Mouse (Mus musculus) kidney, embryonic 16.5 days (tissue): ENCODE results near the gene Tmem131. TPM values are rescaled to one million over a fixed set of nuclear protein-coding genes. Genes with fewer than 3 reads are reported as not detected.

ENCODE experiments used
- polyA plus RNA-seq: library from polyadenylated mRNA; unstranded; fragments of >200 nt; fragmentation: Nextera tagmentation; extraction: Ambion mirVana; gene quantifications from 2 replicates; pipeline ENCODE4 v1.2.1, GENCODE M21; 2015

The Tmem131 gene
- polyA plus RNA-seq, 1 experiment from 2014 or later, result 9.6 TPM

Other genes with a start within 250 kb of the Tmem131 start
- gene 4933424G06Rik, start 233.5 kb downstream of the Tmem131 start, polyA plus RNA-seq, result 0.26 TPM in 1 of 2 replicates, not detected in the other
- 118 and 123 TPM in 2 replicates for gene Actr1b, start 229.2 kb downstream of the Tmem131 start, polyA plus RNA-seq
- 0.28 and 0.54 TPM in 2 replicates for gene Zap70, start 181.9 kb downstream of the Tmem131 start, polyA plus RNA-seq
- gene Vwa3b, start 82.9 kb upstream of the Tmem131 start, polyA plus RNA-seq, result 0.25 TPM in 1 of 2 replicates, not detected in the other